Mouse (Mus musculus): Measurements from ENCODE around the gene Polr1d. TPM values are rescaled to one million over a fixed set of nuclear protein-coding genes. Genes with fewer than 3 reads are reported as not detected.
A peak's percentile ranks its signal among the peaks of the same experiment; 100 is the strongest.

Gene Polr1d
- polyA plus RNA-seq (2015; fragmentation: Nextera tagmentation; extraction: Ambion mirVana): 105 and 118 TPM in 2 replicates

- Histone ChIP-seq H3K27me3 (no peaks in the 10 kb centered on the region), H3K9ac (peak within 1 kb of the TSS; percentile 85), H3K9me3 (replicated peaks) (no peaks in the 10 kb centered on the region), H3K4me1 (peaks cover 21% of the 10 kb centered on the region), H3K36me3 (ENCODE audit: poor library complexity, severe bottlenecking) (peaks cover 12% of the 10 kb centered on the region; the same call in 1 of the 2 replicates), H3K27ac (peak within 1 kb of the TSS; percentile 89), H3K4me3 (peak within 1 kb of the TSS; percentile 79), H3K4me2 (peak within 1 kb of the TSS; percentile 89)
- ATAC-seq: no peak; the same call in 1 of the 2 replicates
- WGBS: under 1% methylated on average over 11 of the region's 17 CpGs
Observed at GRCm38 (mm10) chr5:147076799-147077165, at the start of gene Polr1d. Polr1d (plus strand) TSS chr5:147077050.

- Histone ChIP-seq H3K36me3 (ENCODE audit: poor library complexity, severe bottlenecking) (peaks cover 22% of the 10 kb centered on the region; the same call in 1 of the 2 replicates), H3K9me3 (replicated peaks) (no peaks in the 10 kb centered on the region), H3K4me3 (no peak overlapping the region), H3K9ac (no peak overlapping the region), H3K4me2 (no peak overlapping the region), H3K4me1 (0 out of 2 replicates have a peak, but pooled peaks cover 7% of the 10 kb centered on the region), H3K27me3 (no peaks in the 10 kb centered on the region), H3K27ac (no peak overlapping the region)
- WGBS: 77% methylated on average over 14 of the region's 14 CpGs
- ATAC-seq: no peak
Observed at GRCm38 (mm10) chr5:147031281-147031680, 45.6 kb upstream of the Polr1d start.

- ATAC-seq: no peak
- Histone ChIP-seq H3K4me2 (no peak overlapping the region), H3K36me3 (ENCODE audit: poor library complexity, severe bottlenecking) (peaks cover 14% of the 10 kb centered on the region; the same call in 1 of the 2 replicates), H3K4me1 (0 out of 2 replicates have a peak, but pooled peaks cover 7% of the 10 kb centered on the region), H3K27ac (no peak overlapping the region), H3K9me3 (replicated peaks) (no peaks in the 10 kb centered on the region), H3K9ac (no peak overlapping the region), H3K4me3 (no peak overlapping the region), H3K27me3 (no peaks in the 10 kb centered on the region)
- 88% methylated on average over 13 of the region's 13 CpGs for WGBS
Observed at GRCm38 (mm10) chr5:147033155-147033554, 43.7 kb upstream of the Polr1d start.

GRCm38 (mm10) chr5:147034283-147034682 is 42.6 kb upstream of the Polr1d start:
- Histone ChIP-seq H3K9ac (no peak overlapping the region), H3K9me3 (replicated peaks) (no peaks in the 10 kb centered on the region), H3K27ac (no peak overlapping the region), H3K27me3 (no peaks in the 10 kb centered on the region), H3K4me3 (no peak overlapping the region), H3K36me3 (ENCODE audit: poor library complexity, severe bottlenecking) (0 out of 2 replicates have a peak, but pooled peaks cover 4% of the 10 kb centered on the region), H3K4me2 (no peak overlapping the region), H3K4me1 (0 out of 2 replicates have a peak, but pooled peaks cover 7% of the 10 kb centered on the region)
- WGBS: 65% methylated on average over 12 of the region's 12 CpGs
- no peak for ATAC-seq

GRCm38 (mm10) chr5:147035301-147035700 is 41.5 kb upstream of the Polr1d start:
- H3K4me2 ChIP-seq: no peak overlapping the region
- no peak for ATAC-seq
- 0 out of 2 replicates have a peak, but pooled peaks cover 7% of the 10 kb centered on the region for H3K4me1 ChIP-seq
- WGBS: 80% methylated on average over 6 of the region's 6 CpGs
- no peak overlapping the region for H3K27ac ChIP-seq
- no peak overlapping the region for H3K9ac ChIP-seq
- no peak overlapping the region for H3K4me3 ChIP-seq
- 0 out of 2 replicates have a peak, but pooled peaks cover 4% of the 10 kb centered on the region for H3K36me3 ChIP-seq (ENCODE audit: poor library complexity, severe bottlenecking)
- no peaks in the 10 kb centered on the region for H3K9me3 ChIP-seq (replicated peaks)
- H3K27me3 ChIP-seq: no peaks in the 10 kb centered on the region

- Histone ChIP-seq H3K9ac (no peak overlapping the region), H3K4me3 (no peak overlapping the region)
- no peak for ATAC-seq
Observed at GRCm38 (mm10) chr5:147036028-147036427, 40.8 kb upstream of the Polr1d start.

DNA sequence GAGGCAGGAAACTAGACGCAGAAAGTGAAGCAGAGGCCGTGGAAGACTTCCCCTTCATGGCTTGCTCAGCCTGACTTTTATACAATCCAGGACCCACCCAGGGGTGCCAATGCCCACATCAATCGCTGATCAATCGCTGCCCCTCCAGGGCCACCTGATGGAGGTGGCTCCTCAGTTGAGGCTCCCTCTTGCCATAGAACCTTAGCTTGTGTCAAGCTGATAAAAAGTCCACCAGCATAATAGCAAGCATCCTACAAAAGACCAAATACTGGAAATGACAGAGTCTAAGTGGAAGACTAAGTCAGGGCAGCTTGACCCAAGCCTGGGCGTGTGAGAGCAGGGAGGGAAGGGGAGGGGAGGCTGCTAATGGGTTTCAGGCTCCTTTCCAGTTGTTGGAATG is 40.2 kb upstream of the Polr1d start:
- H3K36me3 ChIP-seq (ENCODE audit: poor library complexity, severe bottlenecking): 0 out of 2 replicates have a peak, but pooled peaks cover 3% of the 10 kb centered on the region
- no peak overlapping the region for H3K9ac ChIP-seq
- no peak for ATAC-seq
- 91% methylated on average over 5 of the region's 5 CpGs for WGBS
- H3K4me1 ChIP-seq: 0 out of 2 replicates have a peak, but pooled peaks cover 10% of the 10 kb centered on the region
- no peak overlapping the region for H3K27ac ChIP-seq
- H3K27me3 ChIP-seq: no peaks in the 10 kb centered on the region
- no peak overlapping the region for H3K4me2 ChIP-seq
- H3K4me3 ChIP-seq: no peak overlapping the region
- no peaks in the 10 kb centered on the region for H3K9me3 ChIP-seq (replicated peaks)

More at GRCm38 (mm10) chr5:147036028-147036427, 40.8 kb upstream of the Polr1d start:
- H3K4me2 ChIP-seq: no peak overlapping the region
- 0 out of 2 replicates have a peak, but pooled peaks cover 10% of the 10 kb centered on the region for H3K4me1 ChIP-seq
- H3K27me3 ChIP-seq: no peaks in the 10 kb centered on the region
- no peaks in the 10 kb centered on the region for H3K9me3 ChIP-seq (replicated peaks)
- 0 out of 2 replicates have a peak, but pooled peaks cover 4% of the 10 kb centered on the region for H3K36me3 ChIP-seq (ENCODE audit: poor library complexity, severe bottlenecking)
- WGBS: 91% methylated on average over 10 of the region's 10 CpGs
- H3K27ac ChIP-seq: no peak overlapping the region

DNA sequence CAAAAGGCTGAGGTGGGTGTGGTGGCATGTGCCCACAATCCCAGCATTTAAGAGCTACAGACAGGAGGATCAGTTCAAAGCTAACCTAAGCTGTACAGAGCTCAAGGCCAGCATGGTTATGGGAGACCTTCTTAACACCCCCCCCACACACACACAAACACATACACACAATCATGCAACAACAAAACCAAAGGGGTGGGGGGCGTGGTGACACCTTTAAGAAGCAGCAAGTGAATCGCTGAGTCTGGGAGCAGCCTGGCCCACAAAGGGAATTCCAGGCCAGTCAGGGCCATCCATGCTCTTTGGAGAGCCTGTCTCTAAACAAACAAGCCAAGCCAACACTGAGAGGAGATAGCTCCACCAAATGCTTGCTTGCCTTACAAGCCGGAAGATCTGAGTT is 39.2 kb upstream of the Polr1d start:
- Histone ChIP-seq H3K4me3 (no peak overlapping the region), H3K27ac (no peak overlapping the region), H3K27me3 (no peaks in the 10 kb centered on the region), H3K4me2 (no peak overlapping the region), H3K9ac (no peak overlapping the region), H3K36me3 (ENCODE audit: poor library complexity, severe bottlenecking) (no peaks in the 10 kb centered on the region), H3K9me3 (replicated peaks) (no peaks in the 10 kb centered on the region), H3K4me1 (peaks cover 15% of the 10 kb centered on the region; the same call in 1 of the 2 replicates)
- no peak for ATAC-seq
- WGBS: 80% methylated on average over 3 of the region's 3 CpGs

- WGBS: 70% methylated on average over 5 of the region's 5 CpGs
- Histone ChIP-seq H3K36me3 (ENCODE audit: poor library complexity, severe bottlenecking) (no peaks in the 10 kb centered on the region), H3K9ac (no peak overlapping the region), H3K27ac (no peak overlapping the region), H3K4me2 (no peak overlapping the region), H3K27me3 (no peaks in the 10 kb centered on the region), H3K4me3 (no peak overlapping the region), H3K4me1 (peaks cover 28% of the 10 kb centered on the region), H3K9me3 (replicated peaks) (no peaks in the 10 kb centered on the region)
- ATAC-seq: no peak
Observed at GRCm38 (mm10) chr5:147039394-147039793, 37.5 kb upstream of the Polr1d start.

DNA sequence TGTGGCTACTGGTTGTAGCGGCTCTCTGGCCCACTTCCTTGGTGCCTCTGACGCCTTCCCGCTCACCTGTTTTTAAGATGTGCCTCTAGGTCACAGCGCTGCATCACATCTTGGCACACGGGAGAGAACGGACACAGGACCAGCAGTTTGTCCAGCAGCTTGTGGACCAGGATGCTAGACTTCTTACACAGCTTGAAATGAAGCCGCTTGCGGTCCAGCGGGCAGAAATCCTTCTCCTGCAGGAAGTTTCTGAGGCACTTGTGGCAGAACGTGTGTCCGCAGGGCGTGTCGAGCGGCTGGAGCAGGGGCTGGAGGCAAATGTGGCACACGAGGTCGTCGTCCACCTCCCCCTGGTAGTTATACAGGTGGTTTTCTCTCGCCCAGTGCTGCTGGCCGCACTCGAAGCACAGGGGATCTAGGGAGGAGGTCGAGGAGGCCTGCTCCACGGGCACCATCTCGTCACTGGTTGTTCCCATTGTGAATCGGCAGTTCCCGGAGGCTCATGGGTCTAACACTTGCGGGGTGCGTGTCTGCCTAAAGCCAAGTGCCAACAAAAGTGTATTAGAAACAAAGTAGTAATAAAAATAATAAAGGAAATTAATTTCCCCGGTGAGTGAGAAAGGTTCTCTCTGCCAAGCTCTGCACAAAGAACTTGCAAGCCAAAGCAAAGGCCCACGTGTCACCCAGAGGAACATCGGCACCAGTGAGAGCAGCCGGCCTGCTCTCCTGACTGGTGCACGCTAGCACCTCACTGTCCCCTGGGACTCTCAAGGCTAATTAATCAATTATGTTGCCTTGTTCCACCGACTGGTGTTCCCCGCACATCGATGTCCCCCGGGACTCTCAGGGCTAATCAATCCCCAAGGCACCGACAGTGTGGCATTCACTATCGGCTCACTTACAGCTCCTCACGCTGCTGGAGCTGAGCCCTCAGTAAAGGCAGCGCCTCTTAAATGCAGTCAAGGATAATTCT is 34.6 kb upstream of the Polr1d start:
- H3K9me3 ChIP-seq (replicated peaks): no peaks in the 10 kb centered on the region
- no peak overlapping the region for H3K4me2 ChIP-seq
- no peaks in the 10 kb centered on the region for H3K36me3 ChIP-seq (ENCODE audit: poor library complexity, severe bottlenecking)
- ATAC-seq: 0 out of 2 replicates have a peak, but pooled peaks have one; percentile 38
- H3K27ac ChIP-seq: no peak overlapping the region
- no peak overlapping the region for H3K4me3 ChIP-seq
- 70% methylated on average over 39 of the region's 40 CpGs for WGBS
- no peak overlapping the region; the same call in 1 of the 2 replicates for H3K9ac ChIP-seq
- H3K4me1 ChIP-seq: peaks cover 40% of the 10 kb centered on the region
- no peaks in the 10 kb centered on the region for H3K27me3 ChIP-seq

GRCm38 (mm10) chr5:147043240-147043844 is 33.5 kb upstream of the Polr1d start:
- H3K9ac ChIP-seq: no peak overlapping the region; the same call in 1 of the 2 replicates
- no peak overlapping the region for H3K4me3 ChIP-seq
- 75% methylated on average over 15 of the region's 15 CpGs for WGBS
- H3K27ac ChIP-seq: no peak overlapping the region
- H3K4me1 ChIP-seq: peaks cover 40% of the 10 kb centered on the region
- no peaks in the 10 kb centered on the region for H3K9me3 ChIP-seq (replicated peaks)
- no peaks in the 10 kb centered on the region for H3K36me3 ChIP-seq (ENCODE audit: poor library complexity, severe bottlenecking)
- no peak for ATAC-seq
- H3K27me3 ChIP-seq: no peaks in the 10 kb centered on the region
- H3K4me2 ChIP-seq: no peak overlapping the region

GRCm38 (mm10) chr5:147045311-147045710 is 31.5 kb upstream of the Polr1d start:
- H3K27me3 ChIP-seq: peaks cover 3% of the 10 kb centered on the region; the same call in 1 of the 2 replicates
- no peak overlapping the region for H3K4me3 ChIP-seq
- no peak overlapping the region for H3K9ac ChIP-seq
- H3K4me2 ChIP-seq: no peak overlapping the region
- H3K9me3 ChIP-seq (replicated peaks): no peaks in the 10 kb centered on the region
- H3K27ac ChIP-seq: no peak overlapping the region
- H3K36me3 ChIP-seq (ENCODE audit: poor library complexity, severe bottlenecking): no peaks in the 10 kb centered on the region
- WGBS: 54% methylated on average over 10 of the region's 11 CpGs
- H3K4me1 ChIP-seq: peaks cover 40% of the 10 kb centered on the region
- no peak for ATAC-seq

Measured in forebrain, embryonic 13.5 days (tissue).